ENCODE assay signal across 8 mouse cellular contexts in the genomic region with DNA sequence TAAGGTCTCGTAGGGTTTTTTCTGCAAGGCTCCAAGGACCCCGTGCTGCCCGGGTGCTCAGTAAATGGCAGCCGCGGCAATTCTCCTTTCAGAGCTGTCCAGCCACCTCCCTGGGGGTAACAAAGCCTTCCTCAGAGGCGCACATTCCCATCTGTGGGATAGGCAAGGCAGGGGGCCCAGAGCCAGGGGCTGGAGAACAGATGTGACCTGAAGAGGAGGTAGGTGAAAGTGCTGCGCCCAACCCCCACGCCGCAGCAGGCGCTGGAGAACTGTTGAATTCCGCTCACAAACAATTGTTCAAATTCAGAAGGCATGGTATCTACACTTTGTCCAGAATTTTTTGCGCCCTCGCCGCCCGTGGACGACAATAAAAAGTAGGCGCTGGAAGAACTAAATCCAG. TPM values are rescaled to one million over a fixed set of nuclear protein-coding genes. Genes with fewer than 3 reads are reported as not detected.
DNase-seq lines count a peak whose midpoint lies in the region; ATAC-seq and TF ChIP-seq lines count a peak whose summit lies in the region.

No protein-coding gene starts in this region.

- peak overlapping the region; percentile 99 for H3K4me3 ChIP-seq in left cerebral cortex, adult 2 months
- peak overlapping the region; percentile 99 for H3K4me3 ChIP-seq in embryonic facial prominence, embryonic 10.5 days
- H3K4me3 ChIP-seq in hindbrain, embryonic 16.5 days (ENCODE audit: low read length) = peak overlapping the region; percentile 89
- peak overlapping the region; percentile 96 for H3K4me3 ChIP-seq in midbrain, embryonic 13.5 days (replicated peaks)

- intact Hi-C loops in left cerebral cortex, adult 2 months (cut with DNase I) = loop anchor here (1.0 to 5.0 kb wide), 4 partner anchors 46 to 240 kb away; a partner anchor contains a TSS

- peaks cover 85% of the 10 kb centered on the region for H3K4me1 ChIP-seq in embryonic facial prominence, embryonic 10.5 days
- H3K4me1 ChIP-seq in hindbrain, embryonic 16.5 days (ENCODE audit: control insufficient read depth, insufficient read depth, low read depth, low read length) = peaks cover 31% of the 10 kb centered on the region
- H3K4me1 ChIP-seq in midbrain, embryonic 13.5 days (replicated peaks) = peaks cover 38% of the 10 kb centered on the region

- no peaks in the 10 kb centered on the region for H3K9me3 ChIP-seq in embryonic facial prominence, embryonic 10.5 days
- H3K9me3 ChIP-seq in hindbrain, embryonic 16.5 days (ENCODE audit: control insufficient read depth, low read length) = no peaks in the 10 kb centered on the region
- H3K9me3 ChIP-seq in midbrain, embryonic 13.5 days = no peaks in the 10 kb centered on the region

- TF ChIP-seq CTCF in left cerebral cortex, adult 2 months (IDR thresholded peaks at IDR 0.05) = no peak

- H3K36me3 ChIP-seq in embryonic facial prominence, embryonic 10.5 days (replicated peaks) = no peaks in the 10 kb centered on the region
- H3K36me3 ChIP-seq in hindbrain, embryonic 16.5 days (ENCODE audit: control insufficient read depth, insufficient read depth, low read length) = no peaks in the 10 kb centered on the region
- H3K36me3 ChIP-seq in midbrain, embryonic 13.5 days = no peaks in the 10 kb centered on the region

- under 1% methylated on average over 17 of the region's 17 CpGs for WGBS in embryonic facial prominence, embryonic 10.5 days
- 1% methylated on average over 17 of the region's 17 CpGs for WGBS in hindbrain, embryonic 16.5 days
- WGBS in midbrain, embryonic 13.5 days = 1% methylated on average over 17 of the region's 17 CpGs

- no peak overlapping the region; the same call in 1 of the 2 replicates for H3K9ac ChIP-seq in hindbrain, embryonic 16.5 days (ENCODE audit: low read depth, low read length)
- no peak overlapping the region for H3K9ac ChIP-seq in midbrain, embryonic 13.5 days (replicated peaks)

- H3K27me3 ChIP-seq in embryonic facial prominence, embryonic 10.5 days (replicated peaks; ENCODE audit: low read depth, poor library complexity, severe bottlenecking) = peaks cover 18% of the 10 kb centered on the region
- H3K27me3 ChIP-seq in hindbrain, embryonic 16.5 days (replicated peaks; ENCODE audit: control insufficient read depth, insufficient read depth, low read length) = no peaks in the 10 kb centered on the region; the same call in 1 of the 2 replicates
- H3K27me3 ChIP-seq in midbrain, embryonic 13.5 days = peaks cover 18% of the 10 kb centered on the region

- peak overlapping the region; percentile 97 for H3K4me2 ChIP-seq in hindbrain, embryonic 16.5 days (ENCODE audit: low read length)
- peak overlapping the region; percentile 99 for H3K4me2 ChIP-seq in midbrain, embryonic 13.5 days (replicated peaks)

- peak in 1 of 2 experiments; percentile 12 for DNase-seq in left cerebral cortex, adult 2 months (ENCODE audit: extremely low spot score in 1 of 2, low spot score in 2 of 2)
- no peak for DNase-seq in left cerebral cortex, adult 11 months (ENCODE audit: low spot score)
- peak; percentile 72 for DNase-seq in embryonic facial prominence, embryonic 10.5 days (ENCODE audit: low spot score)
- DNase-seq in ovary, adult 18-20 months (ENCODE audit: low spot score) = no peak
- no peak for DNase-seq in spleen, adult 12 weeks (ENCODE audit: low spot score)

- H3K27ac ChIP-seq in left cerebral cortex, adult 2 months = no peak overlapping the region
- peak overlapping the region; percentile 97 for H3K27ac ChIP-seq in embryonic facial prominence, embryonic 10.5 days (replicated peaks)
- no peak overlapping the region; the same call in 1 of the 2 replicates for H3K27ac ChIP-seq in hindbrain, embryonic 16.5 days (ENCODE audit: low read depth, low read length)
- H3K27ac ChIP-seq in midbrain, embryonic 13.5 days = no peak overlapping the region

- ATAC-seq in hindbrain, embryonic 16.5 days = no peak
- no peak for ATAC-seq in midbrain, embryonic 13.5 days
- no peak for ATAC-seq in monocyte, adult 5-6 weeks (replicated peaks; ENCODE audit: insufficient number of reproducible peaks, low FRiP score, low TSS enrichment, poor library complexity, severe bottlenecking)

RNA-seq across cellular contexts. Expression of a gene that starts 0.4 kb away (rescaled TPM):
- total RNA-seq in left cerebral cortex, adult 2 months (2021) = 100 to 1,000 TPM; 108 to 132 TPM
- polyA plus RNA-seq in embryonic facial prominence, embryonic 10.5 days (2016; fragmentation: Nextera tagmentation; extraction: Ambion mirVana) = 11.5 and 11.6 TPM in 2 replicates
- 10.4 and 11.6 TPM in 2 replicates for polyA plus RNA-seq in hindbrain, embryonic 16.5 days (2015; fragmentation: Nextera tagmentation; extraction: Ambion mirVana)
- 10.4 and 12.6 TPM in 2 replicates for polyA plus RNA-seq in midbrain, embryonic 13.5 days (2015; fragmentation: Nextera tagmentation; extraction: Ambion mirVana)
- total RNA-seq in monocyte, adult 5-6 weeks (2017) = 2.8 to 13.7 TPM (median 3.3 TPM) in 3 replicates

RNA-seq across cellular contexts. Expression of a gene that starts 36.7 kb away (rescaled TPM):
- under 1 TPM; 0.23 TPM for total RNA-seq in left cerebral cortex, adult 2 months (2021)
- 0.16 and 0.21 TPM in 2 replicates for polyA plus RNA-seq in embryonic facial prominence, embryonic 10.5 days (2016; fragmentation: Nextera tagmentation; extraction: Ambion mirVana)
- polyA plus RNA-seq in hindbrain, embryonic 16.5 days (2015; fragmentation: Nextera tagmentation; extraction: Ambion mirVana) = 0.16 and 0.23 TPM in 2 replicates
- 0.12 TPM in 1 of 2 replicates, not detected in the other for polyA plus RNA-seq in midbrain, embryonic 13.5 days (2015; fragmentation: Nextera tagmentation; extraction: Ambion mirVana)
- 266 TPM in 3 replicates for total RNA-seq in monocyte, adult 5-6 weeks (2017)
